Mouse (Mus musculus): ENCODE results near the gene Gab2.

DNA sequence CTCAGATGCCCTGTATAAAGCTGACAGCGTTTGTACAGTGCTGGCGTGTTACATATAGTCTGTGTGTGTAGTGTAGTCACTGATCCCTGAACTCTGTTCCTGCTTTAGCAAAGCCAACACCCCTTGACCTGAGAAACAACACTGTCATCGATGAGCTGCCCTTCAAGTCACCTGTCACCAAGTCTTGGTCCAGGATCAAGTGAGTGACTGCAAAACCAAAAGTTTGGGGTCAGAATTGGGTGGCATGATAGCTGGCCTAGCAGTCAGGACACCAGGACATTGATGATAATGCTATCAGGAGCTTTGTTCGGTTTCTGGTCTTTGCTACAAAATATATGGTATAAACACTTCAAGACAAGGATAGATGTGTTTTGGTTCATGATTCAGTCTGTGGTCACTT is 220.9 kb downstream of the Gab2 start:
- TF ChIP-seq CTCF (IDR thresholded peaks at IDR 0.05; ENCODE audit: borderline replicate concordance, extremely low read depth, insufficient read depth, insufficient read length) (no peak), POLR2A (IDR thresholded peaks at IDR 0.05; ENCODE audit: borderline replicate concordance, extremely low read depth, insufficient read depth, insufficient read length, poor library complexity, severe bottlenecking) (no peak)
